Mouse (Mus musculus) embryonic facial prominence, embryonic 14.5 days (tissue): ENCODE results near the gene Gns. TPM values are rescaled to one million over a fixed set of nuclear protein-coding genes. Genes with fewer than 3 reads are reported as not detected.

Source experiments
- ATAC-seq: fragments of 200-750 bp; cut with Nextera tagmentation; 2 replicates; pipeline ENCODE4 v1.8.0; 2017; ENCODE audit warnings: low read depth, moderate number of reproducible peaks, moderate TSS enrichment
- DNase-seq: peaks from one replicate; pipeline ENCODE4 v3.0.0-alpha.2; 2015; ENCODE audit warnings: low spot score
- H3K27ac ChIP-seq: fragments of 300-500 bp; sonication (generic); replicated peaks from 2 replicates; pipeline ENCODE4 v1.5.1; 2014; ENCODE audit warnings: low read depth, mild to moderate bottlenecking, low read length, moderate library complexity
- H3K27me3 ChIP-seq: fragments of 300-500 bp; sonication (generic); replicated peaks from 2 replicates; pipeline ENCODE4 v1.6.1; 2014; ENCODE audit warnings: low read length; ENCODE audit not compliant: control insufficient read depth, insufficient read depth
- H3K36me3 ChIP-seq: fragments of 300-500 bp; sonication (generic); 2 replicates; pipeline ENCODE4 v1.6.1; 2014; ENCODE audit warnings: low read length, mixed read lengths; ENCODE audit not compliant: control insufficient read depth, insufficient read depth
- H3K4me1 ChIP-seq: fragments of 300-500 bp; sonication (generic); 2 replicates; pipeline ENCODE4 v1.6.1; 2014; ENCODE audit warnings: antibody characterized with exemption, low read length; ENCODE audit not compliant: control insufficient read depth, insufficient read depth
- H3K4me2 ChIP-seq: fragments of 300-500 bp; sonication (generic); 2 replicates; pipeline ENCODE4 v1.6.1; 2014; ENCODE audit warnings: low read depth, mild to moderate bottlenecking, low read length, moderate library complexity, mixed read lengths
- H3K4me3 ChIP-seq: fragments of 300-500 bp; sonication (generic); 2 replicates; pipeline ENCODE4 v1.5.1; 2014; ENCODE audit warnings: low read depth, mild to moderate bottlenecking, low read length
- H3K9ac ChIP-seq: fragments of 300-500 bp; sonication (generic); 2 replicates; pipeline ENCODE4 v1.6.1; 2014; ENCODE audit warnings: low read depth, mild to moderate bottlenecking, low read length, moderate library complexity, mixed read lengths
- H3K9me3 ChIP-seq: fragments of 300-500 bp; sonication (generic); 2 replicates; pipeline ENCODE4 v1.6.1; 2016; ENCODE audit warnings: low read length; ENCODE audit not compliant: control insufficient read depth
- WGBS: fragments of 180-500 bp; shearing (Covaris S2); extraction: QIAGEN DNeasy Blood & Tissue Kit; methylation state at CpG from one replicate; pipeline ENCODE4 v1.1.7; 2014; 5-methylcytosine and 5-hydroxymethylcytosine counted together
- polyA plus RNA-seq: library from polyadenylated mRNA; unstranded; fragments of >200 nt; fragmentation: Nextera tagmentation; extraction: Ambion mirVana; gene quantifications from 2 replicates; pipeline ENCODE4 v1.2.1, GENCODE M21; 2014

Gene Gns
- polyA plus RNA-seq, 1 experiment from 2014 or later, result 58.8 TPM

DNA sequence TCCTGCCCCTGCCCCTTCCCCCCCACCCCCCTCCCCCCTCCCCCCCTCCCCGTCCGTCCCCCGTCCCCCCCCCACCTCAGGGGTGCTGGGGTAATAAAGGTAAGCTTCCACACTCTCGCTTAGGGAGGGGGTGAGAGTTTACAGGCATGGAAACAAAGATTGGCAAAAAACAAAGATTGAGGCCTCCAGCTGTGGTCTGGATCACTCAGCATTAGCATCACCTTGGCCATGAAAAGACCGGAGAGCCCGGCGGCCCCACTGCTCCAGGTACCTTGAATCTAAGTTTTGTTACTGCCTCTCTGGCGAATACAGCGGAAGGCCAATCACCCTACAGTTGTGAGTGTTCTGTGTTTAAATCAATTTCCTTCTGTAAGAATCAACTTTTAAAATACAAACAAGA, 39.1 kb downstream of the Gns start:
- no peaks in the 10 kb centered on the region for H3K36me3 ChIP-seq
- no peak overlapping the region for H3K4me3 ChIP-seq
- H3K27ac ChIP-seq, result no peak overlapping the region
- ATAC-seq, result peak; percentile 37; the same call in 1 of the 2 replicates
- no peaks in the 10 kb centered on the region for H3K9me3 ChIP-seq
- H3K9ac ChIP-seq, result no peak overlapping the region
- no peaks in the 10 kb centered on the region for H3K27me3 ChIP-seq
- no peak for DNase-seq
- H3K4me1 ChIP-seq, result no peaks in the 10 kb centered on the region
- 65% methylated on average over 6 of the region's 9 CpGs for WGBS
- H3K4me2 ChIP-seq, result no peak overlapping the region

GRCm38 (mm10) chr10:121409717-121410116, 44.8 kb downstream of the Gns start:
- Histone ChIP-seq H3K27ac (no peak overlapping the region), H3K9ac (no peak overlapping the region), H3K36me3 (peaks cover 27% of the 10 kb centered on the region), H3K9me3 (no peaks in the 10 kb centered on the region), H3K4me2 (no peak overlapping the region), H3K4me1 (peaks cover 2% of the 10 kb centered on the region; the same call in 1 of the 2 replicates), H3K4me3 (no peak overlapping the region), H3K27me3 (no peaks in the 10 kb centered on the region)
- 55% methylated on average over 7 of the region's 7 CpGs for whole genome bisulfite sequencing
- ATAC-seq (no peak), DNase-seq (peak; percentile 74)

GRCm38 (mm10) chr10:121411721-121412455, 47.0 kb downstream of the Gns start:
- Histone ChIP-seq H3K4me2 (no peak overlapping the region), H3K36me3 (peaks cover 44% of the 10 kb centered on the region), H3K4me3 (no peak overlapping the region), H3K27ac (no peak overlapping the region), H3K9ac (peak overlapping the region; percentile 8; the same call in 1 of the 2 replicates), H3K4me1 (peaks cover 2% of the 10 kb centered on the region; the same call in 1 of the 2 replicates), H3K27me3 (no peaks in the 10 kb centered on the region), H3K9me3 (no peaks in the 10 kb centered on the region)
- 86% methylated on average over 11 of the region's 11 CpGs for WGBS
- no peak for DNase-seq
- peak; percentile 34; the same call in 1 of the 2 replicates for ATAC-seq

GRCm38 (mm10) chr10:121412824-121413223, 47.9 kb downstream of the Gns start:
- no peak overlapping the region for H3K27ac ChIP-seq
- H3K9ac ChIP-seq, result no peak overlapping the region
- H3K36me3 ChIP-seq, result peaks cover 44% of the 10 kb centered on the region

GRCm38 (mm10) chr10:121414127-121414526, 49.2 kb downstream of the Gns start:
- Histone ChIP-seq H3K36me3 (peaks cover 44% of the 10 kb centered on the region), H3K9me3 (no peaks in the 10 kb centered on the region), H3K27ac (no peak overlapping the region), H3K27me3 (no peaks in the 10 kb centered on the region), H3K4me2 (no peak overlapping the region), H3K4me1 (peaks cover 2% of the 10 kb centered on the region; the same call in 1 of the 2 replicates), H3K4me3 (no peak overlapping the region), H3K9ac (no peak overlapping the region)
- 56% methylated on average over 13 of the region's 13 CpGs for WGBS
- no peak for DNase-seq
- no peak for ATAC-seq

More at GRCm38 (mm10) chr10:121412824-121413223, 47.9 kb downstream of the Gns start:
- ATAC-seq (no peak), DNase-seq (no peak)
- Histone ChIP-seq H3K4me2 (no peak overlapping the region), H3K4me3 (no peak overlapping the region), H3K9me3 (no peaks in the 10 kb centered on the region), H3K27me3 (no peaks in the 10 kb centered on the region), H3K4me1 (peaks cover 2% of the 10 kb centered on the region; the same call in 1 of the 2 replicates)
- 86% methylated on average over 16 of the region's 17 CpGs for WGBS

GRCm38 (mm10) chr10:121418835-121419234, 53.9 kb downstream of the Gns start:
- DNase-seq (no peak), ATAC-seq (no peak)
- peaks cover 12% of the 10 kb centered on the region for H3K4me1 ChIP-seq
- H3K9me3 ChIP-seq, result no peaks in the 10 kb centered on the region
- 87% methylated on average over 14 of the region's 14 CpGs for WGBS
- H3K4me3 ChIP-seq, result no peak overlapping the region
- no peak overlapping the region for H3K9ac ChIP-seq
- peaks cover 26% of the 10 kb centered on the region for H3K36me3 ChIP-seq
- no peaks in the 10 kb centered on the region for H3K27me3 ChIP-seq
- no peak overlapping the region for H3K4me2 ChIP-seq
- no peak overlapping the region for H3K27ac ChIP-seq

- DNase-seq (no peak), ATAC-seq (peak; percentile 66)
- H3K9me3 ChIP-seq, result no peaks in the 10 kb centered on the region
- 0 out of 2 replicates have a peak overlapping the region, but pooled peaks have one; percentile 8 for H3K9ac ChIP-seq
- WGBS, result 51% methylated on average over 22 of the region's 22 CpGs
- no peaks in the 10 kb centered on the region for H3K27me3 ChIP-seq
- peaks cover 15% of the 10 kb centered on the region for H3K4me1 ChIP-seq
- peaks cover 17% of the 10 kb centered on the region for H3K36me3 ChIP-seq
- H3K4me2 ChIP-seq, result no peak overlapping the region
- H3K27ac ChIP-seq, result peak overlapping the region; percentile 58
- no peak overlapping the region for H3K4me3 ChIP-seq
Observed at GRCm38 (mm10) chr10:121419640-121420470, 55.0 kb downstream of the Gns start.

- no peak for DNase-seq
- Histone ChIP-seq H3K4me1 (peaks cover 15% of the 10 kb centered on the region), H3K27me3 (no peaks in the 10 kb centered on the region), H3K27ac (no peak overlapping the region), H3K4me2 (no peak overlapping the region), H3K9ac (no peak overlapping the region), H3K4me3 (no peak overlapping the region), H3K36me3 (peaks cover 6% of the 10 kb centered on the region; the same call in 1 of the 2 replicates), H3K9me3 (no peaks in the 10 kb centered on the region)
- ATAC-seq, result no peak
- WGBS, result 76% methylated on average over 9 of the region's 9 CpGs
Observed at GRCm38 (mm10) chr10:121421023-121421422, 56.1 kb downstream of the Gns start.
